Mouse (Mus musculus) gastrocnemius, adult 2 months (tissue): ENCODE data around the gene Eif2s3y. TPM values are rescaled to one million over a fixed set of nuclear protein-coding genes. Genes with fewer than 3 reads are reported as not detected.

ENCODE experiments used
- DNase-seq: peaks from one replicate; pipeline ENCODE4 v3.0.0; 2022
- H3K27ac ChIP-seq: fragments of 200-600 bp; 2 replicates; pipeline ENCODE4 v1.8.1; 2022; ENCODE audit warnings: mild to moderate bottlenecking
- H3K4me3 ChIP-seq: fragments of 200-600 bp; 2 replicates; pipeline ENCODE4 v1.8.1; 2022; ENCODE audit warnings: mild to moderate bottlenecking, moderate library complexity
- CTCF ChIP-seq: fragments of 200-600 bp; IDR thresholded peaks from 2 replicates; pipeline ENCODE4 v1.8.1; 2022; ENCODE audit warnings: antibody characterized with exemption, mild to moderate bottlenecking, moderate library complexity
- intact Hi-C: fragments of 180-260 bp; cut with DNase I; formaldehyde crosslinking; loops from one replicate; pipeline ENCODE4 v1.15.1; 2025
- long read RNA-seq, 2 experiments: library from polyadenylated mRNA; stranded (forward); transcript quantifications; one replicate each; pipeline ENCODE4 v2.0.0; 2021
- microRNA-seq: library from miRNA; unstranded; fragments of <30 nt; microRNA quantifications from one replicate; pipeline ENCODE4 v1.2.0, GENCODE M21; 2021
- total RNA-seq, 2 experiments: library from RNA; stranded (reverse); gene quantifications; 2 replicates each; pipeline ENCODE4 v1.2.3; 2021

Gene Eif2s3y
- total RNA-seq: 10 to 100 TPM in 1 of 2 experiments, not detected in 1; 27.6 TPM
- long read RNA-seq, experiment 1: 0 reads
- long read RNA-seq, experiment 2, transcript Eif2s3y-201 (12 exons, 1,836 nt): major isoform, 57 of 70 reads
- long read RNA-seq, experiment 2, partial matches to known transcripts: 2 of 70 reads
- long read RNA-seq, experiment 2, other reads (novel, unspliced or antisense): 8 of 70 reads

GRCm38 (mm10) chrY:1009882-1010751 lies at the start of gene Eif2s3y:
TSS of gene Eif2s3y (plus strand) at chrY:1010543.
- peak; percentile 79 for DNase-seq
- TF ChIP-seq CTCF: no peak
- intact Hi-C loops: no loop called here
- Histone ChIP-seq H3K4me3 (no peak within 1 kb of the TSS), H3K27ac (no peak within 1 kb of the TSS)

Small RNAs within 50 kb of the gene (microRNA-seq; reads per million reads assigned to microRNA genes)
- gene Gm47281: not detected

Other genes with a start within 250 kb of the Eif2s3y start
- gene Zfy1, start 213.1 kb upstream of the Eif2s3y start, total RNA-seq: not detected
- gene Uba1y, start 191.9 kb upstream of the Eif2s3y start, total RNA-seq: not detected
- gene Kdm5d, start 112.8 kb upstream of the Eif2s3y start, total RNA-seq: 10 to 100 TPM in 1 of 2 experiments, not detected in 1; 10.4 TPM
- gene Uty, start 235.2 kb downstream of the Eif2s3y start, total RNA-seq: 10 to 100 TPM in 1 of 2 experiments, not detected in 1; 16.7 TPM